Mouse (Mus musculus) MEL (cell line): Measurements from ENCODE around the gene Tcf25. TPM values are rescaled to one million over a fixed set of nuclear protein-coding genes. Genes with fewer than 3 reads are reported as not detected.

Source experiments
- DNase-seq: peaks from one replicate; pipeline ENCODE4 v3.0.0; 2011; ENCODE audit warnings: low read depth, low spot score
- H3K27ac ChIP-seq: 2 replicates; pipeline ENCODE4 v1.5.1; 2012; ENCODE audit warnings: low read depth, mild to moderate bottlenecking, control low read depth, low read length, moderate library complexity; ENCODE audit not compliant: control insufficient read depth
- H3K27me3 ChIP-seq, 2 experiments: fragments of 150-350 bp in 1 of 2; sonication (generic) in 1 of 2; 2 replicates each; pipeline ENCODE4 v1.6.1; 2012; ENCODE audit warnings: low read length in 2 of 2, mild to moderate bottlenecking in 2 of 2, improper control_type of control experiment in 1 of 2, moderate library complexity in 1 of 2; ENCODE audit not compliant: insufficient read depth in 2 of 2, control insufficient read depth in 1 of 2
- H3K36me3 ChIP-seq, 2 experiments: 2 replicates each; pipeline ENCODE4 v1.6.1; 2012 to 2014; ENCODE audit warnings: low read length in 2 of 2, improper control_type of control experiment in 1 of 2, inconsistent platforms in 1 of 2, mild to moderate bottlenecking in 1 of 2; ENCODE audit not compliant: insufficient read depth in 2 of 2, control insufficient read depth in 1 of 2
- H3K4me1 ChIP-seq, 2 experiments: fragments of 150-350 bp in 1 of 2; sonication (generic) in 1 of 2; 2 replicates each; pipeline ENCODE4 v1.6.1; 2012; ENCODE audit warnings: low read length in 2 of 2, improper control_type of control experiment in 1 of 2, mild to moderate bottlenecking in 1 of 2; ENCODE audit not compliant: insufficient read depth in 2 of 2, control insufficient read depth in 1 of 2
- H3K4me3 ChIP-seq, 2 experiments: fragments of 150-350 bp in 1 of 2; sonication (generic) in 1 of 2; 2 replicates each; pipeline ENCODE4 v1.5.1; 2012; ENCODE audit warnings: low read depth in 2 of 2, low read length in 2 of 2, mild to moderate bottlenecking in 2 of 2, moderate library complexity in 2 of 2, control low read depth in 1 of 2, improper control_type of control experiment in 1 of 2; ENCODE audit not compliant: control insufficient read depth in 1 of 2, insufficient read depth in 1 of 2
- H3K79me2 ChIP-seq: 2 replicates; pipeline ENCODE4 v1.6.1; 2012; ENCODE audit warnings: mild to moderate bottlenecking, low read length, moderate library complexity; ENCODE audit not compliant: control insufficient read depth, poor library complexity, insufficient read depth
- H3K9ac ChIP-seq: 2 replicates; pipeline ENCODE4 v1.6.1; 2012; ENCODE audit warnings: low read depth, mild to moderate bottlenecking, control low read depth, low read length, moderate library complexity; ENCODE audit not compliant: control insufficient read depth, poor library complexity, severe bottlenecking
- H3K9me3 ChIP-seq: fragments of 150-350 bp; sonication (generic); replicated peaks from 2 replicates; pipeline ENCODE4 v1.6.1; 2012; ENCODE audit warnings: mild to moderate bottlenecking, low read length, improper control_type of control experiment, moderate library complexity; ENCODE audit not compliant: insufficient read depth
- CHD1 ChIP-seq: IDR thresholded peaks from 2 replicates; pipeline ENCODE4 v1.6.1; 2012; ENCODE audit warnings: low read depth, mild to moderate bottlenecking, inconsistent platforms, low read length, improper control_type of control experiment
- CHD2 ChIP-seq: IDR thresholded peaks from 2 replicates; pipeline ENCODE4 v1.6.1; 2011; ENCODE audit warnings: low read length, improper control_type of control experiment
- CTCF ChIP-seq, 3 experiments: IDR thresholded peaks in 2 of 3; conservative IDR thresholded peaks in 1 of 3; 2 replicates each; pipeline ENCODE4 v1.5.1; 2011 to 2012; ENCODE audit warnings: low read length in 3 of 3, low read depth in 2 of 3, mild to moderate bottlenecking in 2 of 3, improper control_type of control experiment in 1 of 3, inconsistent platforms in 1 of 3, mixed read lengths in 1 of 3, moderate library complexity in 1 of 3; ENCODE audit not compliant: control insufficient read depth in 1 of 3, insufficient read depth in 1 of 3, poor library complexity in 1 of 3, severe bottlenecking in 1 of 3
- ELF1 ChIP-seq: IDR thresholded peaks from 2 replicates; pipeline ENCODE4 v1.6.1; 2014; ENCODE audit warnings: low read depth, mild to moderate bottlenecking, inconsistent platforms, low read length, improper control_type of control experiment, moderate library complexity
- EP300 ChIP-seq, 2 experiments: IDR thresholded peaks; 2 replicates each; pipeline ENCODE4 v1.6.1; 2011; ENCODE audit warnings: improper control_type of control experiment in 2 of 2, low read length in 2 of 2, low read depth in 1 of 2, mild to moderate bottlenecking in 1 of 2
- ETS1 ChIP-seq: IDR thresholded peaks from 2 replicates; pipeline ENCODE4 v1.6.1; 2012; ENCODE audit warnings: low read depth, mild to moderate bottlenecking, inconsistent platforms, low read length, improper control_type of control experiment, moderate library complexity
- GABPA ChIP-seq: IDR thresholded peaks from 2 replicates; pipeline ENCODE4 v1.6.1; 2012; ENCODE audit warnings: low read depth, mild to moderate bottlenecking, inconsistent platforms, low read length, improper control_type of control experiment, moderate library complexity
- GATA1 ChIP-seq: IDR thresholded peaks from 2 replicates; pipeline ENCODE4 v1.6.1; 2011; ENCODE audit warnings: low read depth, low read length, improper control_type of control experiment
- KAT2A ChIP-seq: conservative IDR thresholded peaks from 2 replicates; pipeline ENCODE4 v1.6.1; 2012; ENCODE audit warnings: low read depth, low read length, improper control_type of control experiment, inconsistent platforms
- MAFK ChIP-seq: IDR thresholded peaks from 2 replicates; pipeline ENCODE4 v1.6.1; 2011; ENCODE audit warnings: low read depth, mild to moderate bottlenecking, low read length, improper control_type of control experiment, borderline replicate concordance
- MAX ChIP-seq: IDR thresholded peaks from 2 replicates; pipeline ENCODE4 v1.6.1; 2011; ENCODE audit warnings: low read length, improper control_type of control experiment
- MEF2A ChIP-seq: IDR thresholded peaks from 2 replicates; pipeline ENCODE4 v1.6.1; 2014; ENCODE audit warnings: low read depth, mild to moderate bottlenecking, inconsistent platforms, low read length, improper control_type of control experiment; ENCODE audit not compliant: poor library complexity, insufficient replicate concordance, severe bottlenecking; ENCODE audit errors: extremely low read depth
- MYB ChIP-seq: IDR thresholded peaks from 2 replicates; pipeline ENCODE4 v1.6.1; 2011; ENCODE audit warnings: mild to moderate bottlenecking, low read depth, low read length, improper control_type of control experiment
- MYC ChIP-seq: IDR thresholded peaks from 2 replicates; pipeline ENCODE4 v1.6.1; 2011; ENCODE audit warnings: low read depth, mild to moderate bottlenecking, low read length, improper control_type of control experiment, moderate library complexity
- NELFE ChIP-seq: IDR thresholded peaks from 2 replicates; pipeline ENCODE4 v1.6.1; 2011; ENCODE audit warnings: low read depth, low read length, improper control_type of control experiment
- NRF1 ChIP-seq: IDR thresholded peaks from 2 replicates; pipeline ENCODE4 v1.6.1; 2014; ENCODE audit warnings: low read depth, mild to moderate bottlenecking, inconsistent platforms, low read length, improper control_type of control experiment, moderate library complexity; ENCODE audit not compliant: poor library complexity, insufficient read depth, severe bottlenecking
- POLR2AphosphoS2 ChIP-seq: IDR thresholded peaks from 2 replicates; pipeline ENCODE4 v1.6.1; 2011; ENCODE audit warnings: low read length, improper control_type of control experiment
- POLR2AphosphoS5 ChIP-seq: IDR thresholded peaks from 2 replicates; pipeline ENCODE4 v1.6.1; 2012; ENCODE audit warnings: low read depth, borderline replicate concordance, mild to moderate bottlenecking, inconsistent platforms, low read length, moderate library complexity, mixed read lengths
- RCOR1 ChIP-seq: IDR thresholded peaks from 2 replicates; pipeline ENCODE4 v1.6.1; 2012; ENCODE audit warnings: low read depth, mild to moderate bottlenecking, inconsistent platforms, low read length, improper control_type of control experiment
- SMC3 ChIP-seq: IDR thresholded peaks from 2 replicates; pipeline ENCODE4 v1.6.1; 2011; ENCODE audit warnings: low read depth, low read length, improper control_type of control experiment
- TBP ChIP-seq: IDR thresholded peaks from 2 replicates; pipeline ENCODE4 v1.8.0; 2011; ENCODE audit warnings: low read depth, low read length, improper control_type of control experiment
- TCF12 ChIP-seq: IDR thresholded peaks from 2 replicates; pipeline ENCODE4 v1.6.1; 2014; ENCODE audit warnings: low read depth, mild to moderate bottlenecking, inconsistent platforms, low read length, improper control_type of control experiment, moderate library complexity
- UBTF ChIP-seq: IDR thresholded peaks from 2 replicates; pipeline ENCODE4 v1.6.1; 2012; ENCODE audit warnings: low read depth, mild to moderate bottlenecking, inconsistent platforms, low read length, improper control_type of control experiment, moderate library complexity, borderline replicate concordance; ENCODE audit not compliant: insufficient read depth
- USF1 ChIP-seq: IDR thresholded peaks from 2 replicates; pipeline ENCODE4 v1.6.1; 2014; ENCODE audit warnings: low read depth, mild to moderate bottlenecking, inconsistent platforms, low read length, improper control_type of control experiment, moderate library complexity
- USF2 ChIP-seq, 2 experiments: IDR thresholded peaks; 2 replicates each; pipeline ENCODE4 v1.6.1; 2011 to 2012; ENCODE audit warnings: improper control_type of control experiment in 2 of 2, low read length in 2 of 2, borderline replicate concordance in 1 of 2, inconsistent platforms in 1 of 2, low read depth in 1 of 2, mild to moderate bottlenecking in 1 of 2; ENCODE audit not compliant: insufficient read depth in 1 of 2
- ZC3H11A ChIP-seq: IDR thresholded peaks from 2 replicates; pipeline ENCODE4 v1.6.1; 2012; ENCODE audit warnings: low read depth, mild to moderate bottlenecking, inconsistent platforms, low read length, improper control_type of control experiment
- ZKSCAN1 ChIP-seq: IDR thresholded peaks from 2 replicates; pipeline ENCODE4 v1.6.1; 2012; ENCODE audit warnings: low read depth, mild to moderate bottlenecking, inconsistent platforms, low read length, improper control_type of control experiment, moderate library complexity
- polyA plus RNA-seq, 2 experiments: library from polyadenylated mRNA; stranded (reverse) in 1 of 2; unstranded in 1 of 2; fragments of >175 nt in 1 of 2; fragments of >200 nt in 1 of 2; gene quantifications; 2 replicates each; pipeline versions ENCODE4 v1.2.1 to v1.2.4; 2012; ENCODE audit warnings: low replicate concordance in 2 of 2, low read depth in 1 of 2; ENCODE audit not compliant: insufficient read length in 2 of 2, insufficient read depth in 1 of 2, missing spikeins in 1 of 2
- total RNA-seq: library from RNA; depleted of rRNA; stranded (reverse); fragments of 300-350 nt; gene quantifications from 2 replicates; pipeline ENCODE4 v1.2.3, GENCODE M21; 2012

Gene Tcf25
- total and polyA plus RNA-seq, 3 experiments: 107 to 327 TPM; not detected in 1

- no peaks in the 10 kb centered on the region for H3K9me3 ChIP-seq
- TF ChIP-seq MAFK (no peak), CHD1 (no peak), GATA1 (no peak), NRF1 (no peak), GABPA (no peak), ZKSCAN1 (no peak), MAX (no peak), ELF1 (no peak), UBTF (no peak), POLR2AphosphoS5 (no peak), SMC3 (no peak), TCF12 (no peak), CHD2 (no peak), USF1 (no peak), RCOR1 (no peak), KAT2A (no peak), MYC (no peak), ETS1 (no peak)
- TF ChIP-seq, all 39 proteins: peak for 0
- H3K4me3 ChIP-seq: no peak overlapping the region
- peaks cover 0 to 4% of the 10 kb centered on the region in 2 experiments; a peak in 2 of 4 replicates for H3K36me3 ChIP-seq
- no peaks in the 10 kb centered on the region for H3K4me1 ChIP-seq
- peaks cover 7% of the 10 kb centered on the region; the same call in 1 of the 2 replicates for H3K79me2 ChIP-seq
- H3K9ac ChIP-seq: no peak overlapping the region
- DNase-seq: no peak
- H3K27me3 ChIP-seq: no peaks in the 10 kb centered on the region
- no peak overlapping the region for H3K27ac ChIP-seq
Measured at GRCm38 (mm10) chr8:123381711-123382110, 8.2 kb downstream of the Tcf25 start.

- H3K27me3 ChIP-seq: no peaks in the 10 kb centered on the region
- no peak overlapping the region for H3K4me3 ChIP-seq
- no peaks in the 10 kb centered on the region for H3K4me1 ChIP-seq
- H3K79me2 ChIP-seq: peaks cover 7% of the 10 kb centered on the region; the same call in 1 of the 2 replicates
- TF ChIP-seq MAFK: no peak
- TF ChIP-seq POLR2AphosphoS2: no peak
- TF ChIP-seq CTCF (IDR thresholded peaks at IDR 0.05 in 2 of 3, conservative IDR thresholded peaks at IDR 0.05 in 1 of 3; ENCODE audit: control insufficient read depth in 1 of 3, insufficient read depth in 1 of 3, low read depth in 2 of 3, low read length in 3 of 3, poor library complexity in 1 of 3, severe bottlenecking in 1 of 3): no peak
- TF ChIP-seq GATA1: no peak
- no peak for TF ChIP-seq EP300 (IDR thresholded peaks at IDR 0.05; ENCODE audit: low read depth in 1 of 2, low read length in 2 of 2)
- no peak for TF ChIP-seq GABPA
- TF ChIP-seq ETS1: no peak
- no peak for TF ChIP-seq KAT2A
- no peak for TF ChIP-seq ZC3H11A
- TF ChIP-seq TBP: no peak
- no peak for TF ChIP-seq MYC
- no peak for TF ChIP-seq NELFE
- no peak for TF ChIP-seq USF2 (IDR thresholded peaks at IDR 0.05; ENCODE audit: borderline replicate concordance in 1 of 2, insufficient read depth in 1 of 2, low read depth in 1 of 2, low read length in 2 of 2)
- TF ChIP-seq USF1: no peak
- no peak for TF ChIP-seq MEF2A
- no peak for TF ChIP-seq MYB
- no peak for DNase-seq
- peaks cover 0 to 4% of the 10 kb centered on the region in 2 experiments; a peak in 2 of 4 replicates for H3K36me3 ChIP-seq
- no peaks in the 10 kb centered on the region for H3K9me3 ChIP-seq
- no peak overlapping the region for H3K9ac ChIP-seq
- H3K27ac ChIP-seq: no peak overlapping the region
Measured at GRCm38 (mm10) chr8:123382516-123382915, 9.0 kb downstream of the Tcf25 start.
